Mouse (Mus musculus): ENCODE measurements around the gene Hspb2. TPM values are rescaled to one million over a fixed set of nuclear protein-coding genes. Genes with fewer than 3 reads are reported as not detected.

Gene Hspb2
- polyA plus RNA-seq, 1 experiment, result 3.5 TPM

DNA sequence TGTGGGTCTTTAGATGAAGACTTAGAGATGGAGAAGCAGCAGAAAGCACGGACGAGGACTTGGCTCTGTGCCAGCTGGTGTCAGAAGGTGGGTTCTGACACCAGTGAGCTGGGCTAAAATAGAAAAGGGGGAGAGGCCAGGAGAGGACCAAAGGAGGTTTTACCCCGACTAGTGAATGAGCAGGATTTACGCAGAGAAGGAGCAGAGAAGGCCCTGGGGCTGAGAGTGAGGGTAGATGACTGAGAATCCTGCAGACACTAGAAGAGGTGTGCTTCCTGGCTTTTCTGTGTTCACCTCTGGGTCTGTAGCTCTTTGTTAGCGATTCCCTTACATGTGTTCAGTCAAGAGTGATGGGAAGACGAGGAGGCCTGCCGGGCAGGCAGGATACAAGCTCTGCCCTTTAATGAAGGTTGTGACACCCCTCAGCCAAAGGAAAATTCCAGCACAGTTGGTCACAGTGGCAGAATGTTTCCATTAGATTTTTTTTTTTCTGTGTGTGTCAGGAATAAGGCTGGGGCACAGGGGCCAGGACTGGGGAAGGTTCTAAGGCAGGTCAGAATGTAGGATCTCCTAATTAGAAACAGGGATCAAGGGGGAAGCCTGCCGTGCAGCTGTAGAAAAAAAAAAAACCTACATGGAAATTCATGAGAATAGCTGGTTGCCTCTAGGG, 26.1 kb downstream of the Hspb2 start:
- no peaks in the 10 kb centered on the region for H3K36me3 ChIP-seq (ENCODE audit: control insufficient read depth, insufficient read depth, low read length)
- no peaks in the 10 kb centered on the region for H3K27me3 ChIP-seq (ENCODE audit: control insufficient read depth, insufficient read depth, low read length)
- H3K27ac ChIP-seq (ENCODE audit: insufficient read depth, low read depth, low read length), result no peak overlapping the region
- no peak overlapping the region for H3K4me3 ChIP-seq (ENCODE audit: low read depth, low read length)
- peaks cover 8% of the 10 kb centered on the region for H3K4me1 ChIP-seq (ENCODE audit: control insufficient read depth, insufficient read depth, insufficient read length, low read length)
- 79% methylated on average over 8 of the region's 8 CpGs for WGBS
- TF ChIP-seq POLR2A (IDR thresholded peaks at IDR 0.05; ENCODE audit: low read depth, low read length) (no peak), CTCF (IDR thresholded peaks at IDR 0.05; ENCODE audit: extremely low read depth, insufficient read length, insufficient replicate concordance, low read depth, low read length) (no peak)

DNA sequence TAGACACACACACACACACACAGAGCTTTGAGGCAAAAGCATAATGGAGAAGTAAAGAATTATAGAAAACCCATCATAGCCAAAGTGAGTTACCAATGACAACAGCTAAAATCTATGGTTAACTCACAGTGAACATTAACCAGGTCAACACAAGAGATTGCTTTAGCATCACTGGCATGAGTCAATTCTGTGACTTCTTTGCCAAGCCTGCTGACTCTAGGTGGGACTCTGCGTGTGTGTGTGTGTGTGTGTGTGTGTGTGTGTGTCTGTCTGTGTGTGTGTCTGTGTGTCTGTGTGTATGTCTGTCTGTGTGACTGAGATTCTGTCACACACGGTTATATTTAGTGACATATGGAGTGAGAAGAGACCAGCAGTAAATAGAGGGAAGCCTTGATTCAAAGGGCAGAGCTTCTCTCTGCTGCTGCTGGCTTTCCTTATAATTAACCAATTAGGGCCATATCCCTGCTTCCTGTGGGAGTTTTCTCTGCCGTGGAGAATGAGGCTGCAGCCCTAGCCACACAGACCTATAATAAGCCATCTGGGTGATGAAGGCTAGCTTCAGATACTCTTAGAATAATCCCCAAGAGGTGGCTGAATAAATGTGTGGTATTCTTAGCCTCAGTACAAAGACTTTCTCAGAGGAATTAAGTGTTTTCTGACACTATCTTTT, 27.4 kb downstream of the Hspb2 start:
- 64% methylated on average over 3 of the region's 3 CpGs for WGBS
- Histone ChIP-seq H3K27ac (ENCODE audit: insufficient read depth, low read depth, low read length) (no peak overlapping the region), H3K4me1 (ENCODE audit: control insufficient read depth, insufficient read depth, insufficient read length, low read length) (peaks cover 10% of the 10 kb centered on the region), H3K4me3 (ENCODE audit: low read depth, low read length) (no peak overlapping the region), H3K27me3 (ENCODE audit: control insufficient read depth, insufficient read depth, low read length) (no peaks in the 10 kb centered on the region), H3K36me3 (ENCODE audit: control insufficient read depth, insufficient read depth, low read length) (no peaks in the 10 kb centered on the region)
- TF ChIP-seq POLR2A (IDR thresholded peaks at IDR 0.05; ENCODE audit: low read depth, low read length) (no peak), CTCF (IDR thresholded peaks at IDR 0.05; ENCODE audit: extremely low read depth, insufficient read length, insufficient replicate concordance, low read depth, low read length) (no peak)

DNA sequence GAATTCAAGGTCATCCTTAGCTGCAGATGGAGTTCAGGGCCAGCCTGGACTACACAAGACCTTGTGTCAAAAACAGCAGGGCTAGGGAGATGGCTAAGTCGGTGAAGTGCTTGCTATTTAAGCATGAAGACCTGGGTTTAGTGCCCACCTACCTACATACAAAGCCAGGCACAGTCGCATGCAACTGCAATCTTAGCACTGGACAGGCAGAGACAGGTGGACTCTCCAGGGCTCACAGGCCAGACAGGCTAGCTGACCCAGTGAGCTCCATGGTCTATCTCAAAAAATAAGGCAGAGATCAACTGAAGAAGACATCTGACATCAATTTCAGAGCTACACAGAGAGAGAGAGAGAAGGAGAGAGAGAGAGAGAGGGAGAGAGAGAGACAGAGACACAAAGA, 28.0 kb downstream of the Hspb2 start:
- Histone ChIP-seq H3K27ac (ENCODE audit: insufficient read depth, low read depth, low read length) (no peak overlapping the region), H3K36me3 (ENCODE audit: control insufficient read depth, insufficient read depth, low read length) (no peaks in the 10 kb centered on the region), H3K27me3 (ENCODE audit: control insufficient read depth, insufficient read depth, low read length) (no peaks in the 10 kb centered on the region), H3K4me3 (ENCODE audit: low read depth, low read length) (no peak overlapping the region), H3K4me1 (ENCODE audit: control insufficient read depth, insufficient read depth, insufficient read length, low read length) (peaks cover 10% of the 10 kb centered on the region)
- no peak for TF ChIP-seq CTCF (IDR thresholded peaks at IDR 0.05; ENCODE audit: extremely low read depth, insufficient read length, insufficient replicate concordance, low read depth, low read length)
- WGBS, result 87% methylated on average over 2 of the region's 2 CpGs

DNA sequence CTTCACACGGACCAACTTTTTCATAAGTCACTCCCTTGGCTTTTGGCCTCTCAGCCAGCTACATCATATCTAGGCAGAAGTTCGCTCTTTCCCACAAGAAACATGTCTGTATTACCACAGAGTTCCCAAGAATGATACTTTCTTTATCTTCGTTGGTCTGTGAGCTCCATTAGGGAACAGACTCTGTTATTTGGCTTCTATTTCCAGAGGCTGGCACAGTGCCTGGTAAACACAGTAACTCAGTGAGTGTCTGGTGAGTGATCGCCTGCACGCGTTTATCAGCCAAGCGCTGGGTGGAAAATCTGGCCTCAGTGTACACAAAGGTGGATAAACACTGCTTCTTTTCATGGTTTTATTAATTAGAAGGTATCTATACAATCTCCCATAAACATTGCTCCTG, 28.7 kb downstream of the Hspb2 start:
- H3K4me1 ChIP-seq (ENCODE audit: control insufficient read depth, insufficient read depth, insufficient read length, low read length), result peaks cover 10% of the 10 kb centered on the region
- no peak for TF ChIP-seq CTCF (IDR thresholded peaks at IDR 0.05; ENCODE audit: extremely low read depth, insufficient read length, insufficient replicate concordance, low read depth, low read length)
- TF ChIP-seq POLR2A (IDR thresholded peaks at IDR 0.05; ENCODE audit: low read depth, low read length), result no peak
- H3K4me3 ChIP-seq (ENCODE audit: low read depth, low read length), result no peak overlapping the region
- H3K36me3 ChIP-seq (ENCODE audit: control insufficient read depth, insufficient read depth, low read length), result no peaks in the 10 kb centered on the region
- H3K27me3 ChIP-seq (ENCODE audit: control insufficient read depth, insufficient read depth, low read length), result no peaks in the 10 kb centered on the region
- 7% methylated on average over 7 of the region's 7 CpGs for WGBS
- H3K27ac ChIP-seq (ENCODE audit: insufficient read depth, low read depth, low read length), result no peak overlapping the region

DNA sequence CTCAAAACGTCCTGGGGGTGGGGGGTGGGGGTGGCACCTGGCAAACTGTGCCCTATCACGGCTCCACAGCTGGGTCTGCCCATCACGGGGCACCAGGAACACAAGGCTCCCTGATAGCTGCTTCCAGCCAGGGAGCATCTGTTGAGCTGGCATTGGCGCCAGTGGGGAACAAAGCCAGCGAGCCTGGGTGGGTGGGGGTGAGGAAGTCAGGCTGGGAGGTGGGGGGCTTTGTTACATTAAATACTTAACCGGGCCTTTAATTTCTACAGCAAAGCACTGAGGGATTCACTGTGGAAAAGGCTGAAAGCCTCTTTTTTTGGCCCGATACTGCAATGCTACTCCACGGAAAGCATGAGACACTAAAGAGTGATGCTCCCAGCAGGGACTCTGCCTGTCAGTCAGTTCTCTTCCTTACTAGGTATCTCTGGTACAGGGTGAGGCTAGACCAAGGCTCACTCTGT, 29.7 kb downstream of the Hspb2 start:
- Histone ChIP-seq H3K4me3 (ENCODE audit: low read depth, low read length) (no peak overlapping the region), H3K4me1 (ENCODE audit: control insufficient read depth, insufficient read depth, insufficient read length, low read length) (peaks cover 4% of the 10 kb centered on the region; the same call in 1 of the 2 replicates), H3K27me3 (ENCODE audit: control insufficient read depth, insufficient read depth, low read length) (no peaks in the 10 kb centered on the region), H3K36me3 (ENCODE audit: control insufficient read depth, insufficient read depth, low read length) (no peaks in the 10 kb centered on the region), H3K27ac (ENCODE audit: insufficient read depth, low read depth, low read length) (no peak overlapping the region)
- WGBS, result 75% methylated on average over 8 of the region's 8 CpGs
- TF ChIP-seq CTCF (IDR thresholded peaks at IDR 0.05; ENCODE audit: extremely low read depth, insufficient read length, insufficient replicate concordance, low read depth, low read length) (no peak), POLR2A (IDR thresholded peaks at IDR 0.05; ENCODE audit: low read depth, low read length) (no peak)

DNA sequence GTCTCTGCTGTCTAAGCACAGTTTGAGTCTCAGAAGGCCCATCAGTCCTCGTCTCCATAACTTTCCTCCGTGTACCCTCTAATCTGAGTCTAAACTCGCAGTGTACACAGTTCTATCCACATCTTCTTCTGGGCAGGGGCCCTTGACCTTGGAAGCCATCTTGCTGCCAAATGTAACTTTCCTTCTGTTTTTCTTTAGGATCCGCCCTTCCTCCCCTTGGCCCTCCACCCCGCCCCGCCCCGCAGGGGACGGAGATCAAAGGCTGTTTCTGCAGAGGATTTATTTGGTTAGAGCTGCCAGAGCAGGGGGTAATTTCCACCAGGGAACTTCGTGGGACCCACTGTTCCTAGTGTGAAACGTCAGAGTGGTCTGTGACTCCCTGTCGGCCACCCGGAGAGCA, 31.1 kb downstream of the Hspb2 start:
- Histone ChIP-seq H3K4me1 (ENCODE audit: control insufficient read depth, insufficient read depth, insufficient read length, low read length) (peaks cover 4% of the 10 kb centered on the region; the same call in 1 of the 2 replicates), H3K4me3 (ENCODE audit: low read depth, low read length) (no peak overlapping the region), H3K36me3 (ENCODE audit: control insufficient read depth, insufficient read depth, low read length) (no peaks in the 10 kb centered on the region), H3K27me3 (ENCODE audit: control insufficient read depth, insufficient read depth, low read length) (no peaks in the 10 kb centered on the region), H3K27ac (ENCODE audit: insufficient read depth, low read depth, low read length) (no peak overlapping the region)
- WGBS, result 29% methylated on average over 12 of the region's 12 CpGs
- TF ChIP-seq POLR2A (IDR thresholded peaks at IDR 0.05; ENCODE audit: low read depth, low read length) (no peak), CTCF (IDR thresholded peaks at IDR 0.05; ENCODE audit: extremely low read depth, insufficient read length, insufficient replicate concordance, low read depth, low read length) (no peak)

DNA sequence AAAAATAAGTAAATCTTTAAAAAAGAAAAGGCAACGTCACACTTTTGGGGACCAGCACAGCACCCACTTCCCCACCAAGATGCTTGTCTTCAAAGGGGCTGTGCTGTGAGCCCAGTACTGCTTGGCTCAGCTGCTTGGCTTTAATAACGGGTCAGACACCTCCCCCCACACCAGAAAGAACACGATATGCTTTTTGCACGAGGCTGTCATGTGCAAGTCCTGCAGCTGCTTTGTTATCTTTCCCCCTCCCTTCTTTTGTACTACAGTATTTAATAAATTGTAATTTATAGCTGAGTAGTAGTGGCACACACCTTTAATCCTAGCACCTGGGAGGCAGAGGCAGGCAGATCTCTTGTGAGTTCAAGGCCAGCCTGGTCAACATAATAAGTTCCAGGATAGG, 33.3 kb downstream of the Hspb2 start:
- no peaks in the 10 kb centered on the region for H3K36me3 ChIP-seq (ENCODE audit: control insufficient read depth, insufficient read depth, low read length)
- no peak overlapping the region for H3K4me3 ChIP-seq (ENCODE audit: low read depth, low read length)
- H3K4me1 ChIP-seq (ENCODE audit: control insufficient read depth, insufficient read depth, insufficient read length, low read length), result peaks cover 4% of the 10 kb centered on the region; the same call in 1 of the 2 replicates
- no peaks in the 10 kb centered on the region for H3K27me3 ChIP-seq (ENCODE audit: control insufficient read depth, insufficient read depth, low read length)
- H3K27ac ChIP-seq (ENCODE audit: insufficient read depth, low read depth, low read length), result no peak overlapping the region
- WGBS, result 63% methylated on average over 4 of the region's 4 CpGs
- TF ChIP-seq POLR2A (IDR thresholded peaks at IDR 0.05; ENCODE audit: low read depth, low read length), result no peak
- no peak for TF ChIP-seq CTCF (IDR thresholded peaks at IDR 0.05; ENCODE audit: extremely low read depth, insufficient read length, insufficient replicate concordance, low read depth, low read length)
